Mouse (Mus musculus) brown adipose tissue, adult 24 weeks (tissue): ENCODE measurements at regions not wholly inside any gene's neighbourhood (a gene's known extent, or its start where the extent isn't known, plus 50 kb on each side); places are given as distances from the start of the nearest gene placed in this dataset.

Source experiments
- H3K27ac ChIP-seq: fragments of 200-500 bp; replicated peaks from 2 replicates; pipeline ENCODE4 v1.5.1; 2012; ENCODE audit warnings: low read depth, mild to moderate bottlenecking, low read length
- H3K4me1 ChIP-seq: fragments of 200-500 bp; 2 replicates; pipeline ENCODE4 v1.6.1; 2012; ENCODE audit warnings: low read length, mixed read lengths; ENCODE audit not compliant: control insufficient read depth, insufficient read depth, insufficient read length
- H3K4me3 ChIP-seq: fragments of 200-500 bp; 2 replicates; pipeline ENCODE4 v1.5.1; 2012; ENCODE audit warnings: low read depth, mild to moderate bottlenecking, low read length, moderate library complexity; ENCODE audit not compliant: insufficient read depth

GRCm38 (mm10) chr4:152720528-152720927 lies 242.9 kb upstream of the Kcnab2 start:
- H3K27ac ChIP-seq, result no peak overlapping the region
- H3K4me1 ChIP-seq, result no peaks in the 10 kb centered on the region
- H3K4me3 ChIP-seq, result no peak overlapping the region

- no peak overlapping the region for H3K4me3 ChIP-seq
- H3K27ac ChIP-seq, result no peak overlapping the region
- no peaks in the 10 kb centered on the region for H3K4me1 ChIP-seq
These were observed 241.9 kb upstream of the Kcnab2 start for GRCm38 (mm10) chr4:152719416-152720127.

GRCm38 (mm10) chr4:152710339-152710738 lies 232.7 kb upstream of the Kcnab2 start:
- Histone ChIP-seq H3K4me3 (no peak overlapping the region), H3K4me1 (no peaks in the 10 kb centered on the region), H3K27ac (no peak overlapping the region)

GRCm38 (mm10) chr4:152700217-152700616 lies 222.5 kb upstream of the Kcnab2 start:
- H3K4me3 ChIP-seq, result no peak overlapping the region
- H3K4me1 ChIP-seq, result no peaks in the 10 kb centered on the region
- H3K27ac ChIP-seq, result no peak overlapping the region

GRCm38 (mm10) chr4:152697247-152697960 lies 219.7 kb upstream of the Kcnab2 start:
- H3K27ac ChIP-seq, result no peak overlapping the region
- H3K4me1 ChIP-seq, result no peaks in the 10 kb centered on the region
- H3K4me3 ChIP-seq, result no peak overlapping the region

GRCm38 (mm10) chr4:152691735-152692134 lies 214.1 kb upstream of the Kcnab2 start:
- H3K4me1 ChIP-seq, result no peaks in the 10 kb centered on the region
- no peak overlapping the region for H3K27ac ChIP-seq
- no peak overlapping the region for H3K4me3 ChIP-seq

GRCm38 (mm10) chr4:152691302-152691701 lies 213.6 kb upstream of the Kcnab2 start:
- Histone ChIP-seq H3K4me1 (no peaks in the 10 kb centered on the region), H3K4me3 (no peak overlapping the region), H3K27ac (no peak overlapping the region)

GRCm38 (mm10) chr4:152690766-152691165 lies 213.1 kb upstream of the Kcnab2 start:
- Histone ChIP-seq H3K4me1 (no peaks in the 10 kb centered on the region), H3K4me3 (no peak overlapping the region), H3K27ac (no peak overlapping the region)

- H3K27ac ChIP-seq, result no peak overlapping the region
- no peaks in the 10 kb centered on the region for H3K4me1 ChIP-seq
- no peak overlapping the region for H3K4me3 ChIP-seq
These were observed 212.2 kb upstream of the Kcnab2 start for GRCm38 (mm10) chr4:152689831-152690230.

GRCm38 (mm10) chr4:152686509-152687081 lies 208.9 kb upstream of the Kcnab2 start:
- Histone ChIP-seq H3K4me1 (no peaks in the 10 kb centered on the region), H3K27ac (no peak overlapping the region), H3K4me3 (no peak overlapping the region)

GRCm38 (mm10) chr4:152674140-152674539 lies 196.5 kb upstream of the Kcnab2 start:
- Histone ChIP-seq H3K4me3 (no peak overlapping the region), H3K27ac (no peak overlapping the region), H3K4me1 (no peaks in the 10 kb centered on the region)

GRCm38 (mm10) chr4:152663482-152663881 lies 185.8 kb upstream of the Kcnab2 start:
- H3K4me3 ChIP-seq, result no peak overlapping the region
- no peak overlapping the region for H3K27ac ChIP-seq
- H3K4me1 ChIP-seq, result no peaks in the 10 kb centered on the region

- no peaks in the 10 kb centered on the region for H3K4me1 ChIP-seq
- no peak overlapping the region for H3K4me3 ChIP-seq
- H3K27ac ChIP-seq, result no peak overlapping the region
These were observed 185.4 kb upstream of the Kcnab2 start for GRCm38 (mm10) chr4:152663069-152663468.

- H3K27ac ChIP-seq, result no peak overlapping the region
- no peak overlapping the region for H3K4me3 ChIP-seq
- H3K4me1 ChIP-seq, result no peaks in the 10 kb centered on the region
These were observed 184.8 kb upstream of the Kcnab2 start for GRCm38 (mm10) chr4:152662439-152662838.

GRCm38 (mm10) chr4:152650198-152650597 lies 172.5 kb upstream of the Kcnab2 start:
- no peak overlapping the region for H3K4me3 ChIP-seq
- no peak overlapping the region for H3K27ac ChIP-seq
- no peaks in the 10 kb centered on the region for H3K4me1 ChIP-seq

GRCm38 (mm10) chr4:152647620-152648019 lies 169.9 kb upstream of the Kcnab2 start:
- Histone ChIP-seq H3K4me1 (no peaks in the 10 kb centered on the region), H3K4me3 (no peak overlapping the region), H3K27ac (no peak overlapping the region)
